Mouse (Mus musculus): ENCODE measurements around the gene Sppl2a.

GRCm38 (mm10) chr2:126955671-126956070 lies 22.6 kb upstream of the Sppl2a start:
- TF ChIP-seq CTCF (IDR thresholded peaks at IDR 0.05): no peak
- no peak for TF ChIP-seq EP300 (IDR thresholded peaks at IDR 0.05)

Data from lung, postnatal 0 days (tissue).